Mouse (Mus musculus): ENCODE data around the gene Gm17617.
"Not testable (repeated sequence)": the region's sequence is repeated elsewhere in the genome, so short reads cannot be mapped to it uniquely, and the experiment has no call there.

The Gm17617 gene

GRCm38 (mm10) chr13:55135382-55135781, 2.0 kb upstream of the Gm17617 start:
- peak; percentile 18 for DNase-seq (ENCODE audit: low read depth, low spot score)

- DNase-seq (ENCODE audit: low read depth, low spot score) = no peak
These were observed 8.4 kb downstream of the Gm17617 start for GRCm38 (mm10) chr13:55124903-55125302.

- DNase-seq (ENCODE audit: low read depth, low spot score) = no peak
These were observed 19.0 kb downstream of the Gm17617 start for GRCm38 (mm10) chr13:55114375-55114774.

GRCm38 (mm10) chr13:55107694-55108093, 25.7 kb downstream of the Gm17617 start:
- no peak for DNase-seq (ENCODE audit: low read depth, low spot score)

- no peak for DNase-seq (ENCODE audit: low read depth, low spot score)
These were observed 26.2 kb downstream of the Gm17617 start for GRCm38 (mm10) chr13:55107116-55107515.

- no peak for DNase-seq (ENCODE audit: low read depth, low spot score)
These were observed 27.2 kb downstream of the Gm17617 start for GRCm38 (mm10) chr13:55105953-55106691.

- peak; percentile 95 for DNase-seq (ENCODE audit: low read depth, low spot score)
These were observed 28.0 kb downstream of the Gm17617 start, which contains the start of gene Zfp346 for GRCm38 (mm10) chr13:55105045-55105952. Gene Zfp346, plus strand, starts transcription at chr13:55105311.

- DNase-seq (ENCODE audit: low read depth, low spot score) = no peak
These were observed 30.0 kb downstream of the Gm17617 start for GRCm38 (mm10) chr13:55103351-55103750.

GRCm38 (mm10) chr13:55102366-55102765, 31.0 kb downstream of the Gm17617 start:
- DNase-seq (ENCODE audit: low read depth, low spot score) = no peak

- DNase-seq (ENCODE audit: low read depth, low spot score) = no peak
These were observed 31.7 kb downstream of the Gm17617 start for GRCm38 (mm10) chr13:55101627-55102026.

- DNase-seq (ENCODE audit: low read depth, low spot score) = peak; percentile 90
These were observed 33.4 kb downstream of the Gm17617 start, which contains the start of gene Uimc1 for GRCm38 (mm10) chr13:55099726-55100478. Gene Uimc1, minus strand, starts transcription at chr13:55100300.

- DNase-seq (ENCODE audit: low read depth, low spot score) = peak; percentile 80
These were observed 34.2 kb downstream of the Gm17617 start for GRCm38 (mm10) chr13:55099066-55099725.

GRCm38 (mm10) chr13:55097841-55098240, 35.5 kb downstream of the Gm17617 start:
- DNase-seq (ENCODE audit: low read depth, low spot score) = not testable (repeated sequence)

GRCm38 (mm10) chr13:55092588-55092987, 40.8 kb downstream of the Gm17617 start:
- no peak for DNase-seq (ENCODE audit: low read depth, low spot score)
